Mouse (Mus musculus) left cerebral cortex, postnatal 4 days (tissue): ENCODE results near the gene Acacb. TPM values are rescaled to one million over a fixed set of nuclear protein-coding genes. Genes with fewer than 3 reads are reported as not detected.

ENCODE experiments used
- DNase-seq: peaks from one replicate; pipeline ENCODE4 v3.0.0-alpha.2; 2022
- intact Hi-C: fragments of 180-260 bp; cut with DNase I; formaldehyde crosslinking; loops from one replicate; pipeline ENCODE4 v1.15.1; 2025
- total RNA-seq, 2 experiments: library from RNA; stranded (reverse); gene quantifications; 2 replicates each; pipeline ENCODE4 v1.2.3; 2021

Gene Acacb
- total RNA-seq, 2 experiments from 2014 or later = 2.4 to 3.8 TPM

DNA sequence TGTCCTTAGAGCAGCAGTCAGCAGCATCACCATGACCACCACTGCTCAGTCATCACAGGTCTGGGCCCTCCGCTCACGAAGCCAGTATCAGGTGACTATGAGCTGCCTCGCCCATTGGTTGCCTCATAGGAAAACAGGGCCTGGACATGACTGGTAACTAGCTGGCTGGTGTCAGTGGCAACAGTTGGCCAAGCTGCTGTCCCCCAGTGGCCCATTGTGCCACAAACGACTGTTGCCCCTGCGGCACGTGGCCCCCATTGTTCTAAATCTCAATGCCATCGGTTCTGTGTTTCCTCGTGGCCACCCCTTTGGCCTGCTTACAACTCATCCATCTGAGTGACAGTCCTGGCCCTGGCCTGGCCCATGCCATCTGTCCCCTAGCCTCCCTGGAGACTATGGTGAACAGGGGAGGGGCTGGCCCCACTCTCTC is 117.7 kb downstream of the Acacb start:
- intact Hi-C loops = no loop called here
- peak; percentile 89 for DNase-seq

DNA sequence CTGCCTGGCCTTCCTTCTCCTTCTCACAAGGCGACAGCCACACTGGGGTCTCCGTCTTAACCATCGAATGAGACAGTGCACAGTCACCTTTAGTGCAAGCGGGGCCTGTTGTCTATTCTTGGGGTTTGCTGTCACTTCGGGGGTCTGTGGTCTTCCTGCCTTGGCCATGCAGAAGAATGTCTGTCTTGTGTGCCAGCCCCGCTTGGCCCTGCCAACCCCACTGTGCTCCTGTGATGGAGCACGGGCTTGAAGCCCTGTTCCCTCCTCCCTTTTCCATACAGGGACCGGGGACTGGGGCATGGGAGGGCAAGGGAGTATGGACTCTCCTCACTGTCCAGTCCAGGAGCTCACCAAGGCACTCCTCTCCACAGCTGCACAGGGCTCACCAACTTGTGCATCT is 118.5 kb downstream of the Acacb start:
- peak; percentile 40 for DNase-seq
- intact Hi-C loops = no loop called here

DNA sequence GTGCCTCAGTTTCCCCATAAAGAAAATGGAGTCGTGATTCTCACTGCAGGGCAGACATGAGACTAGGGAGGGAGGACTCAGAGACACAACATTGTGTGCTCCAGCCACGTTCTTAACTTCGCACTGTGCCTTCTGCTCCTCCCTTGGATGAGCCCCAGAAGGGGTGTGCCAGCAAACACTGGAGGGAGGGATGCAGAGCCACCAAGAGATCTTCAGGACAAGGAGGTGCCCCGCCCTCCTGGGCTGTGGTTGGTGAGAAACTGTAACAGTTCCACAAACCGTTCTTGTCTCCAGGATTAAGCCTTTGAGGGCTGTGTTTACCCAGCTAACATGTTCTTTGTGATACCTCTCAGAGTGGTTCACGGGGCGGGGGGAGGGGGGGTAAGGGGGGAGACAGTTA is 122.3 kb downstream of the Acacb start:
- intact Hi-C loops = no loop called here
- DNase-seq = peak; percentile 65

DNA sequence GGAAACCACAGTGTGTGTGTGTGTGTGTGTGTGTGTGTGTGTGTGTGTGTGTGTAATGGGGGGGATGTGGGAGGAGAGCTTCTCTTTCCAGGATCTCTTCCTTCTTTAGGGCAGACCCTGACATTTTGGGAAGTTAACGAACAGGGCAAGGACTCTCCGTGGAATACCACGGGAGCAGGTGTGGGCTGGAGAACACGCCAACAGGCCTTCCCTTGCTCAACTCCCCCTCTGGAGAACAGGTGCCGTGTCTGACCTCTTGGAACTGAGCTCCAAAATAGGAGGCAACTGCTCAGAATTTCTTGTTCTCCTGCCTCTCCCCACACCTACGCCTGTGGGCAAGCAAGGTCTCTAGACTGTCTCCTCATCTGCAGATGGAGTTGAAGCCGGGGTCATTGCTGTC is 123.2 kb downstream of the Acacb start:
- intact Hi-C loops = no loop called here
- DNase-seq = no peak

DNA sequence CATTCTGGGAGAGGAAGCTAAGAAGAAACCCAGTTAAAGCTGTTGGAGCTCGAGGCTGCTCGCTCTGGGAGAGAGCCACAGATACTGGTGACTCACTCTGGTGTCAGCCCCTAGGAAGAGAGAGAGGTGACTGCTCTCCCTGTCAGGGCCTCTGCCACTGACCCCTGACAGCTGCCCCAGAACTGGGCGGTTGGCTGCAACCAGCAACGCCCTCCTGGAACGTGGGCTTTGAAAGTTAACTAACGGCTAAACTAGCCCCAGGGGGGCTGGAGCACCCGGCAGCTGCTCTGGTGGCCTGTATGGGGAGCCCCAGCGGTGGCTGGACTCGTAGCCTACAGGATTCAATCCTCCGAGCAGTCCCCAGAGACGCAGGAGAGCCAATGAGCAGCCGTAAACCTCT is 123.6 kb downstream of the Acacb start:
- intact Hi-C loops = no loop called here

DNA sequence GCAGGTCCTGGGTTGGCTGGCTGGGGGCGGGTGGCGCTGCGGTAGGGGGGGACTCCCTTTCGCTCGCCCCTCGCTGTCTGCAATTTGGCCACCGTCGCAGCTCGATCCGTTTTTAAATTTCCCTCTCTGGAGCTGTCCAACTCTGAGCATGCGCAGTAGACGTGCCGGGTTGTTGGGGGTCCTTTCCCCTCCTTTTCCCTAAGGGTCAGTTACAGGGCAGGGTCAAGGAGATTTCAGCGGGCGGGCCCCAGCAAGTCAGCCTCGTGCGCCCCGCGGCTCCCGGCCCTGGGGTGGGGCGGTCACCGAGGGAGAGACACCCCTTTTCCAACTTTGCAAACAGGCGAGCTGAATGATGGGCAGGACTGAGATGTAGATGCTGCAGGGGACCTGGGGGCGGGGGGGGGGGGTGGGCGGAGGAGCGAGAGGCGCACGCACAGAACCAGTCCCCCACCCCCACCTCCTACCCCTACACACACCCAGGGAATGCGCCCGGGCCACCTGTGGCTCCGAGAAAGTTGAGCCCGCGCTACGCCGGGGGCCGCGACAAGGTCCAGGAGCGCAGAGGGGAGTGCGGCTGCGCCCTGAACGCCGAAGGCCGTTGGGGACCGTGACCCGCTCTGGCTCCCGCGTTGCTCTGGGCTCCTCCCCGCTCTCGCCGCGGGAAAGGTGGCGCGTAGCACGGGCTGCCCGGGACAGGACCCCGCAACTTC is 127.5 kb downstream of the Acacb start, which contains the start of gene Foxn4:
TSS of gene Foxn4 (minus strand) at position 115 of the 710 bp plus-strand sequence.
- no peak for DNase-seq
- intact Hi-C loops = no loop called here

More for the DNA sequence above, 123.6 kb downstream of the Acacb start:
- no peak for DNase-seq

DNA sequence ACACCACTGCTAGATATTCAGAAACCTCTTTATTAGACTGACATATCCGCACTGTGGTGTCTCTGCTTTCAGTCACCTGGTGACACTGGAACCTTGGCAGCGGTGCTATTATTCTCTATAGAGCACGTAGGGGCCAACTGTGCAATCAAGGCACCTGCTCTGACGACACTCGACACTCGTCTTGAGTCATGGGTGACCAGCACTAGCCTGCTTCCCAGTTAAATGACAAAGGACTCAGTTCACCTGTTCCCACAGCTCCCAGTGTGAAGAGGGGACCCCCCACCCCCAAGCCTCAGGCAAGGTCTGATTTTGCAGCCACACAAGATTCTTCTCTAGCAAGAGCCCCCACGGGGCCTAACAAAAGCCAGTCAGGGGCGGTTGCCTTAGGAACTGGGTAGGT is 129.0 kb downstream of the Acacb start:
- DNase-seq = no peak
- intact Hi-C loops = no loop called here

DNA sequence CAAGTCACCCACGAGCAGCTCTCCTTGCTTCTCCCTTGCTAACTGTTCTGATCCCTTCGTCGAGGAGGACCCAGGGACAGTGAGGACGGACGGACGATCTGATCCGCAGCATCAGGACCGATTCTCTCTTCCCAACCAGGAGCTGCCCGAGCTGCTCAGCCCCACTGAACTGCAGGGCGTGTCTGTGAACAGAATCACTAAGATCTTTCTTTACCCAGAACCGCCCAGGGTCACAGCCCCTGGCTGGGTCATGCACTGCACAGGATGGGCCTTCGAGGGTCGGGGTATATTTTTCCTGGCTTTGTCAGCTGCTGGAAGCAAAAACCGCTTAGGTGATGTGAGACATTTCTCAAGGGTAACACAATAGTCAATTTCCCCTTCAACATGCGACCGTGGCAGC is 129.7 kb downstream of the Acacb start:
- intact Hi-C loops = no loop called here
- DNase-seq = no peak

DNA sequence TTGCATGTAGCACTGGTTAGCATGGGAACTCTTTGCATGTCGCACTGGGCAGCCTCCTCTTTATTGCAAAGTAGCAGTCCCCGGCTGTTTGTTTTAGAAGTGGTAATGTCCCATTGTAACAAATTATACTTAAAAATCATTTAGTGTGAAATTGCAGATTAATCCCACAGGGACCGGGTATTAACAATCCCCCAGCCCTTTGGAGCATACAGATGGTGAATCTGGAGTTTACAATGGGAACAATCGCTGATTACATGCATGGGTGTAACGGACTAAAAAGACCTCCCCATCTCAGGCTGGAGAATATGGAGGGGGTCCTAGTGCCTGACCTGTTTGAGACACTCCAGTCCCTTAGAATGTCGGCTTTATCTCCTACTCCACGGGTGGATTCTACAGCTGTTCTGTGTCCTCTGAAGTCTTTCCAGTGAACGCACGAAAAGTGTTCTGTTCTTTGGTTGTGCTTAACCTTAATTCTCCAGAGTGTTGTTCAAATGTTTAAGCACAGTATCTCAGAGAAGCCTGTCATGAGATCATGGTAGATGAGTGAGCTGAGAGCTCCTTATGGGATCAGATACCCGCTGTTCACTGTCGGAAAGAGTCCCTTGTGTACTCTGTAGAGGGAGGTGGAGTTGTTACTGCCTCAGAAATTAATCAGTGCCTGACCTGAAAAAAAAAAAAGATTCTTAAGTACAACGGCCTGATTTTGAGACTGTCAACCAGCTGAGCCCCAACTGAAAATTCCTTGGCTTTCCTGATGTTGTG is 133.2 kb downstream of the Acacb start:
- no peak for DNase-seq
- intact Hi-C loops = no loop called here

DNA sequence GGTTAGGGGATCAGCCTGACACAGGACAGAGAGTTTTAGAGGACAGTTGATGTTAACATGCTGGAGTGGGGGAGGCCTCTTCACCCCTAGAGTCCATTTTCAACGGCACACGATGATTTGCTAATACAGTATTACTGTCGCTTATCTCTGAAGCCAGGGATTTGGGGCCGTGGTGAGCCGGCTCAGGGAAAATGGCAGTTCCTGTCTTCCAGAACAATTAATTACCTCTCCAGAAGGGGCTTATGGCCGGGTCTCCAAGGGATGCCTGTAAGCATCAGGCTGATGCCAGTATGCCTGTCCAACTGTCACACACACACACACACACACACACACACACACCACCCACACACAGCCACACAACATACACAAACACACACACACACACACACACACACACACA is 136.0 kb downstream of the Acacb start:
- intact Hi-C loops = no loop called here
- DNase-seq = no peak

DNA sequence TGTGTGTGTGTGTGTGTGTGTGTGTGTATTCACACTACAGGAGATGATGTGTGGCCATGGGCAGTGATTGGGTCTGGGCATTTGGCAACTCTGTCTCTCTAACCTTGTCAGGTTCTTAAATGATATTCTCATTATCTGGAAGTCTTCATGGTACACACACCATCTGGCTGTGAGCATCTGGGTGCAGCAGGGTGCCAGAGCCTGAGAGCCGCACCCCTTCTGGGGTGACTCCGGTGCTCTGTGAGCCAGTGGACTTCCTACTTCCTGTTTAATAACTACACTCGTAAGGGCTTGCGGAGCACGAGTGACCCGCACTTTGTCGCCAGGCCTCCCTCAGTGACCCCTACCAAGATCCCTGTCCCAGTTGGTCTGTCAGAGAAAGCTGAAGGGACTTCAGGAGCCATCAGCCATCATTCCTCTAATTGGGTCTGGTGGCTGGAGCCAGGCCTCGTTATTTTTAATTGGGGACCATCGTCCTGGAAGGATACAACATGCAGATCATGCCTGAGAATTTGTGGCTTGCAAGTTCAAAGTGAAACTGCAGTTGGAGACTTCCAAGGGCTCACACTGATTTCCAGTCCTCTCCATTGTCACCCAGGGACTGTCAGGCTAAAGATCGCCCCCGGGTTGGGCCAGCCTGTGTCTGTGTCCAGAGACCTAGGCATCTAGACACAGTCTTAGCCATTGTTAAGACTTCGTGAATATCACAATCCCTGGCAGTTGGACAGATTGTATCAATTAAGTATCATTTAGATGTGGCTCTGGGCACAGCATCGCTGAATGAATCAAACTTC is 138.5 kb downstream of the Acacb start:
- peak; percentile 25 for DNase-seq
- intact Hi-C loops = no loop called here

DNA sequence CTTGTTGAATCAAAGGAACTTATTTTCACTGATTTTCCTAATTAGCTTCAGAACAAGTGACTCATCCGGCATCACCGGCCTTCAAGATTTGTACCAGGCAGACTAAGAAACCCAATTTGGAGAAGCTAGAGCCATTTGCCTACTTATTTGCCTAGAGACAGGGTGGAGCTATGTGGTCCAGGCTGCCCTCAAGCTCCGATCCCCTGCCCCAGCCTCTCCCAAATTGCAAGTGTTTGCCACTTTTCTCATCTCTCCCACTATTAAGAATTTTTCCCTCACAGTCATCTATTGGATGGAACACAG is 139.0 kb downstream of the Acacb start:
- intact Hi-C loops = no loop called here
- DNase-seq = no peak

DNA sequence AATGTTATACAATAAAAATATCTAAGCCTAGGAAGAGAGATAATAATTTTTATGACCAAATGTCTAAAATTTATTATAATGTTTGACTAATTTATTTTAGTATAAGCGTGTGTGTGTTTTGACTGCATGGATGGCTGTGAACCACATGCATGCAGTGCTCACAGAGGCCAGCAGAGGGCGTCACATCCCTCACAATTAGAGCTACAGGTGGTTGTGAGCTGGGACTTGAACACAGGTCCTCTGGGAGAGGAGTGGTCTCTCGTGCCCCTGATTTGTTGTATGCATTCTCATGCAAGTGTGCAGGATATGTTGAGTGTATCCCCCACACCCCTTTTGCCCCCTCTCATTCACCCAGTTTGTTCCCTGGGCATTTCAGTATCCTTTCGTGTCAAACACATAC is 139.8 kb downstream of the Acacb start:
- DNase-seq = no peak
- intact Hi-C loops = no loop called here

DNA sequence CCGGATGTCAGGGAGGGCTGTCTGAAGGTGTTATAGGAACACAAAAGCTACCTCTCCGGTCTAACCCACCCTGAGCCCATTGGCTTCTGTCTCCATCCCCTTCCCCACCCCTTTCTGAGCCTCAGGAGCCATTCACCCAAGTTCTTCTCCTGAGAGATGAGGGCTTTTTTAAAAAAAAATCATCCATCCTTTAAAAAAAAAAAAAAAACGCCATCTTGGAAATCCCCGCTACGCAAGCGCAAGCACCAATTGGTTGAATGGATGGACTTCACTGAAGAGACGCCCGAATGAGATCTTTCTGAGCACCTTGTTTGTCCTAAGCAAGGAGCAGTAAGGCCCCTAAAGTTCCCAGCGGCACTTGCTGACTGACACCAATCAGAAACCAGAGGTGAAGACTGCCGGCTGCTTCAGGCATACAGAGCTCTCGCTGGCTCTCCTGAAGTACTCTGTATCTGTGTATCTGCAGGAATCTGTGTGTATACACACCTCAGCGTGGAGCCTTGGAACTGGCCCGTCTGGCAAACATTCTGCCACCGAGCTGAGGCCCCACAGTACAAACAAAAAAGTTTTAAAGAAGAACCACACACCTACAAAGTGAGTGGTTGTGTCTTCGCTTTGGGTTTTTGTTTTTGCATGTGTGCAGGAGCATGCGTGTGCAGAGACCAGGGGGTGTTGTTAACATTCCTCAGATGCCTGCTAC is 140.7 kb downstream of the Acacb start:
- DNase-seq = no peak
- intact Hi-C loops = no loop called here

DNA sequence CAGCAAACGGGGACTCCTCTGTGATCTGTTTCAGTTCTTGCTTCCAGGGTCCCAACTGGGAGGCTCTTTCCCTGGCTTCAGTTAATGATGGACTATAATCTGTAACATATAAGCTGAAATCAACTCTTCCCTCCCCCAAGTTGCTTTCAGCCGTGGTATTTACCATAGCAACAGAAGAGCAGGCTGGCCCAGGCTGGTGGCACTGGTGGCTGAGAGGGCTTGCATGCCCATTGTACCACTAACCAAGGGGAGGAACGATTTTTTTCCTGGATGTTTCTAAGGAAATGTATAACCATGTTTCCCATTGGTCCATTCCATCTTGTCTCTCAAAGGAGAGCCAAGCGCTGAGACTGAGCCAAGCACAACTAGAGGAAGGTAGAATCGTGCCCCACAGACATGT is 142.1 kb downstream of the Acacb start:
- intact Hi-C loops = no loop called here
- DNase-seq = no peak

DNA sequence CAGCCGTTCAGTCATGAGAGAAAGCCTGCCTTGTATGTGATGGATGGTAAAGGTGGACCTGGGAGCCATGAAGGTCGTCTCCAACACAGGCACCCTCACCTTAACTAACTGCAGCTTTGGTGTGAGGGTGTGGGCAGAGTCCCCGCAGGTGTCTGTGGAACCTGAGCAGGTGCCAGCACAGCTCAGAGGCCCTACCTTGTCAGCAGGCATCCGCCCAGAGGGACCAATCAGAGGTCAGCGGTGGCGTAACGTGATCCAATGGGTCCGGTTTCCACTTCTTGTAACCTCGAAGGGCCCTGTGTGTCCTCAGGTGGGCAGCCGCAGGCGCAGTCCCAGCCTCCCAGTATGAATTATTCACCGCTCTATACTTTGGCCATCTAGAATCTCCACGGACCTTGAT is 142.5 kb downstream of the Acacb start, which contains the start of gene Myo1h:
TSS of gene Myo1h (plus strand) at position 293 of the 400 bp plus-strand sequence.
- intact Hi-C loops = no loop called here
- no peak for DNase-seq

DNA sequence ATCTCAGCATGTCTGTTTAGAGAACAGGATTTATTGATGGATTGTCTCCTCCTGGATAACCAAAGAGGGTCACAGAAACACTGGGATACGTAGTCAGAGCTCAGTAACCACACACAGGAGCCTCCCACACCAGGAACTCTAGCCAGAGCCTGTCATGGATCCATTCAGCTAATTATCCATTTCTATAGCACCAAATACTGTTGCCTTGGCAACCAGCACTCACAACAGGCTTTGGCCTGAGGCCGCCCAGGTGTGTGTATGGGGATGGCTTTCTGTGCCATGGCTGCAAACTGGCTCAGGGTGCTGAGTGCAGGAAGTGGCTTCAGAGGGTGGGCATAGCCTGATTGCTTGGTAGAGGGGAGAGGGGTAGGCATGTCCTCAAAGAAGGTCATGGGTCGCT is 143.7 kb downstream of the Acacb start:
- DNase-seq = no peak
- intact Hi-C loops = no loop called here

DNA sequence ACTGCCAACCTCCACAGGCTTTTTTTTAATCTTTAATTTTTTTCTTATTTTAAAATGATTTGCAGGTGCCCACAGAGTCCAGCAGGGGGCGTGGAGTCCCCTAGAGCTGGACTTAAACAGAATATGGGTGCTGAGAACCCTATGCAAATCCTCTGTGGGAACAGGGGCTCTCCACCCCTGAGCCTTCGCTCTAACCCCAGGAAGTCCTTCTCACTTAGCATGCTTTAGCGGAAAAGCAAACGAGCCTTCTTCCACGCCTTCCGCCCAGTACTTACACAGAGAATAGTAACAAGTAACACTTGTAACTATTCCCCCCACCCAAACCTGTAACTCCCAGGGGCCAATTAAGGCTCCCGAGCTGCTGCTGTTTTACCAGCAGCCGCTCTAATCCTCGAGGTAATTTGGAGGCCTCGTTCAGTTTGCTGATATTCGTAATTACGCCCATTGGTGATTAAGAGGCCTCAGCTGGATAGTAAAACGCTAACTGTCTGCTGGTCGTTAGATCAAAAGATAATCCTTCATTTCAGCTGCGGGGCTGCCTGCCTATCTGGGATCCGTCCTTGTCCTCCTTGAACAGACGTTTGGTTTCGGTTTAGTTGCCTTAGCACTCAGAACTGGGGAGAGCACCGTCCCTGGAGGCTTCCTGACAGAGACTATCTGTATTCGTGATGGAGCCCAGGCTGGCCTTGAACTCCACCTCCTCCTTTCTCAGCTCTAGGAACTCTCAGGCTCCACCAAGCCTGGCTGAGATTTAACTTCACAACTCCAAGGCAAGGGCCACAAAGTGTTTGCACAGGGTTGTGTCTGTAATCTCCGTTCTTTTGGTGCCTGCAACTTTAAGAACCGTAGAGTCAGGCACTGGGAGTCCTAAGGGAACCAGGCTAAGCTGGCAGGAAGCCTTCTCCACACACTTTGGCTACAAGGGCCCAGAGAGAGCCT is 150.6 kb downstream of the Acacb start:
- peak; percentile 27 for DNase-seq
- intact Hi-C loops = no loop called here

DNA sequence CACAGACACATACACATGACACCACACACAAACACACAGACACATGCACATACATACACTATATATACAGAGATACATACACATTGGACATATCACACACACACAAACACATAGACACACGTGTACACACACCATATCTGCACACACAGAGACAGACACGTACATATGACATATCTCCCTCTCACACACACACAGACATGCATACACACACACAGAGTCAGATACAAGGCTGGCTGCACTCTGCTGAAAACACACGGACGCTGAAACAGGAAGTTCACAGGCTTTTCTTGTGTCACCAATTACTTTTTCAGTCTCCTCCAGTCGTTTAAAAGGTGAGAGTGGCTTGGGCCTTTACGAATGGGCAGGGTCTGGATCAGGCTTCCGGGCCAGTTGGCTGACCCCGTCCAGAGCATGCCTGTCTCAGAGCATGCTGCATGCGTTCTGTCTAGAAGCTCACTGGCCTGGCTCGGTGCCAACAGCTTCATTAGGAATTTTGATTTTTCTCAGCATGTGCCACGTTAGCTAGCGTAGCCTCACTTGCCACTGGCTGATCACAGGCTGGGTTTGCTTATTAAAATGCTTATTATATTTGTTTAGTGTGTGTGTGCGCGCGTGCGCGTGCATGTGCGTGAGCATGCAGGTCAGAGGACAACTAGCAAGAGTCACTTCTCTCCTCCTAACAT is 152.0 kb downstream of the Acacb start:
- peak; percentile 65 for DNase-seq
- intact Hi-C loops = no loop called here
